Mouse (Mus musculus) midbrain, embryonic 14.5 days (tissue): ENCODE data around the gene Ganab. TPM values are rescaled to one million over a fixed set of nuclear protein-coding genes. Genes with fewer than 3 reads are reported as not detected.

Source experiments
- ATAC-seq: fragments of 200-750 bp; cut with Nextera tagmentation; 2 replicates; pipeline ENCODE4 v1.8.0; 2017; ENCODE audit warnings: moderate number of reproducible peaks, moderate library complexity; ENCODE audit not compliant: low FRiP score, low TSS enrichment
- DNase-seq: peaks from one replicate; pipeline ENCODE4 v3.0.0-alpha.2; 2015
- H3K27ac ChIP-seq: fragments of 300-500 bp; sonication (generic); replicated peaks from 2 replicates; pipeline ENCODE4 v1.5.1; 2014; ENCODE audit warnings: mild to moderate bottlenecking, low read depth, low read length, moderate library complexity
- H3K27me3 ChIP-seq: fragments of 300-500 bp; sonication (generic); 2 replicates; pipeline ENCODE4 v1.6.1; 2014; ENCODE audit warnings: low read length, control low read depth, mixed read lengths; ENCODE audit not compliant: control insufficient read depth, insufficient read depth
- H3K36me3 ChIP-seq: fragments of 300-500 bp; sonication (generic); 2 replicates; pipeline ENCODE4 v1.6.1; 2014; ENCODE audit warnings: low read length, control low read depth; ENCODE audit not compliant: control insufficient read depth, insufficient read depth
- H3K4me1 ChIP-seq: fragments of 300-500 bp; sonication (generic); 2 replicates; pipeline ENCODE4 v1.6.1; 2014; ENCODE audit warnings: mild to moderate bottlenecking, antibody characterized with exemption, low read length, control low read depth; ENCODE audit not compliant: control insufficient read depth, insufficient read depth
- H3K4me2 ChIP-seq: fragments of 300-500 bp; sonication (generic); 2 replicates; pipeline ENCODE4 v1.6.1; 2014; ENCODE audit warnings: mild to moderate bottlenecking, low read length, moderate library complexity
- H3K4me3 ChIP-seq: fragments of 300-500 bp; sonication (generic); replicated peaks from 2 replicates; pipeline ENCODE4 v1.5.1; 2014; ENCODE audit warnings: low read depth, low read length
- H3K9ac ChIP-seq: fragments of 300-500 bp; sonication (generic); replicated peaks from 2 replicates; pipeline ENCODE4 v1.6.1; 2014; ENCODE audit warnings: mild to moderate bottlenecking, low read length, moderate library complexity
- H3K9me3 ChIP-seq: fragments of 300-500 bp; sonication (generic); 2 replicates; pipeline ENCODE4 v1.6.1; 2016; ENCODE audit warnings: low read length, control low read depth, mixed read lengths; ENCODE audit not compliant: control insufficient read depth
- WGBS: fragments of 180-500 bp; shearing (Covaris S2); extraction: QIAGEN DNeasy Blood & Tissue Kit; methylation state at CpG from one replicate; pipeline ENCODE4 v1.1.7; 2014; 5-methylcytosine and 5-hydroxymethylcytosine counted together
- microRNA-seq: library from miRNA; unstranded; fragments of <30 nt; microRNA quantifications from one replicate; pipeline ENCODE4, GENCODE M21; 2016
- polyA plus RNA-seq: library from polyadenylated mRNA; unstranded; fragments of >200 nt; fragmentation: Nextera tagmentation; extraction: Ambion mirVana; gene quantifications from 2 replicates; pipeline ENCODE4 v1.2.1, GENCODE M21; 2014

The Ganab gene
- polyA plus RNA-seq, 1 experiment from 2014 or later: 83.3 TPM

DNA sequence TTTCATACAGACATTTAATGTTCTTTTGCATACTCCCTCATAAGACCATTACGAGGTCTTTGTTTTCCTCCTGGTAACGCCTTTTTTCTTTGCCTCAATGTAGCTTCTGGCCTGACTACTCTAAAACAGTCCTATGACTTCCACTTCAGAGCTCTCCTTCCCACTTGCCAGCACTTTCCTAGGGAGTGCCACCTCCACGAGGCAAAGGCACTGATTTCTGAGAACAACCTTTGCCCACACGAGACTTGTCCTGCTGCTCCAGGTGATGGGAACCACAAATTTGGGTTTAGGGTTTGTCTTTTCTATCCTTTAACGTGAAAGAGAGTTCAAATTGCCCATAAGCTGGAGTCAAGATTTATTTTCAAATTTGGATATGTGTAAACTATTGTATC, 68.3 kb downstream of the Ganab start:
- Histone ChIP-seq H3K27me3 (no peaks in the 10 kb centered on the region), H3K4me3 (peak overlapping the region; percentile 77), H3K9ac (peak overlapping the region; percentile 51), H3K9me3 (no peaks in the 10 kb centered on the region), H3K27ac (peak overlapping the region; percentile 80), H3K36me3 (peaks cover 79% of the 10 kb centered on the region), H3K4me1 (peaks cover 11% of the 10 kb centered on the region), H3K4me2 (peak overlapping the region; percentile 57)
- 43% methylated on average over 5 of the region's 5 CpGs for WGBS
- no peak for ATAC-seq
- DNase-seq: no peak

Small RNA genes within 50 kb of the gene (microRNA-seq; reads per million reads assigned to microRNA genes)
- gene Mir5136: not detected

Other genes with a start within 250 kb of the Ganab start
- 0.19 and 0.45 TPM in 2 replicates for gene Chrm1, start 234.3 kb upstream of the Ganab start, polyA plus RNA-seq
- 157 TPM in 2 replicates for gene Slc3a2, start 174.7 kb upstream of the Ganab start, polyA plus RNA-seq
- gene Wdr74, start 162.2 kb upstream of the Ganab start, polyA plus RNA-seq: 89.1 and 95.7 TPM in 2 replicates
- gene 1700092M07Rik, start 157.4 kb upstream of the Ganab start, polyA plus RNA-seq: 0.97 and 1.1 TPM in 2 replicates
- gene Stx5a, start 156.7 kb upstream of the Ganab start, polyA plus RNA-seq: 102 and 110 TPM in 2 replicates
- gene Nxf1, start 141.0 kb upstream of the Ganab start, polyA plus RNA-seq: 146 and 171 TPM in 2 replicates
- 270 and 278 TPM in 2 replicates for gene Tmem223, start 127.1 kb upstream of the Ganab start, polyA plus RNA-seq
- 24.8 and 32.4 TPM in 2 replicates for gene Tmem179b, start 123.6 kb upstream of the Ganab start, polyA plus RNA-seq
- 18.0 and 21.0 TPM in 2 replicates for gene Taf6l, start 111.7 kb upstream of the Ganab start, polyA plus RNA-seq
- gene Polr2g, start 99.5 kb upstream of the Ganab start, polyA plus RNA-seq: 156 and 165 TPM in 2 replicates
- 7.2 and 7.9 TPM in 2 replicates for gene Zbtb3, start 95.5 kb upstream of the Ganab start, polyA plus RNA-seq
- 37.5 and 55.8 TPM in 2 replicates for gene Ttc9c, start 78.7 kb upstream of the Ganab start, polyA plus RNA-seq
- 8.8 and 9.6 TPM in 2 replicates for gene Hnrnpul2, start 78.1 kb upstream of the Ganab start, polyA plus RNA-seq
- not detected in 2 replicates for gene AC129217.1, start 68.3 kb upstream of the Ganab start, polyA plus RNA-seq
- 78.2 and 98.7 TPM in 2 replicates for gene Bscl2, start 60.6 kb upstream of the Ganab start, polyA plus RNA-seq
- gene Gng3, start 58.9 kb upstream of the Ganab start, polyA plus RNA-seq: 466 and 598 TPM in 2 replicates
- 0.28 and 0.62 TPM in 2 replicates for gene Lrrn4cl, start 47.3 kb upstream of the Ganab start, polyA plus RNA-seq
- 139 and 154 TPM in 2 replicates for gene Ubxn1, start 26.6 kb upstream of the Ganab start, polyA plus RNA-seq
- gene Uqcc3, start 17.1 kb upstream of the Ganab start, polyA plus RNA-seq: 61.3 and 62.6 TPM in 2 replicates
- gene Lbhd1, start 14.3 kb upstream of the Ganab start, polyA plus RNA-seq: 34.9 and 38.0 TPM in 2 replicates
- gene Gm49403, start 14.1 kb upstream of the Ganab start, polyA plus RNA-seq: not detected in 2 replicates
- gene 1810009A15Rik, start 9.2 kb upstream of the Ganab start, polyA plus RNA-seq: 40.4 and 43.1 TPM in 2 replicates
- 0.30 TPM in 1 of 2 replicates, not detected in the other for gene Gm49416, start 9.1 kb upstream of the Ganab start, polyA plus RNA-seq
- gene Ints5, start 5.1 kb upstream of the Ganab start, polyA plus RNA-seq: 28.2 and 31.1 TPM in 2 replicates
- 75.0 and 83.5 TPM in 2 replicates for gene B3gat3, start 22.3 kb downstream of the Ganab start, polyA plus RNA-seq
- gene Rom1, start 31.3 kb downstream of the Ganab start, polyA plus RNA-seq: 1.4 TPM in 2 replicates
- 4.3 and 5.5 TPM in 2 replicates for gene Eml3, start 31.5 kb downstream of the Ganab start, polyA plus RNA-seq
- 38.0 and 62.2 TPM in 2 replicates for gene Mta2, start 43.8 kb downstream of the Ganab start, polyA plus RNA-seq
- gene Tut1, start 55.8 kb downstream of the Ganab start, polyA plus RNA-seq: 20.0 and 25.0 TPM in 2 replicates
- gene Eef1g, start 69.0 kb downstream of the Ganab start, polyA plus RNA-seq: 308 and 311 TPM in 2 replicates
- gene Ahnak, start 91.2 kb downstream of the Ganab start, polyA plus RNA-seq: 1.2 and 4.2 TPM in 2 replicates
- not detected in 2 replicates for gene Scgb1a1, start 189.9 kb downstream of the Ganab start, polyA plus RNA-seq
- 15.0 and 17.5 TPM in 2 replicates for gene Asrgl1, start 237.6 kb downstream of the Ganab start, polyA plus RNA-seq